Mouse (Mus musculus): ENCODE results near the gene Ccdc180. TPM values are rescaled to one million over a fixed set of nuclear protein-coding genes. Genes with fewer than 3 reads are reported as not detected.
A peak's percentile ranks its signal among the peaks of the same experiment; 100 is the strongest.

The Ccdc180 gene
- polyA plus RNA-seq, 1 experiment from 2014 or later, result 0.27 TPM

GRCm38 (mm10) chr4:45869021-45869815, 20.9 kb upstream of the Ccdc180 start:
- Histone ChIP-seq H3K4me3 (replicated peaks) (no peak overlapping the region), H3K36me3 (no peaks in the 10 kb centered on the region), H3K27me3 (replicated peaks) (no peaks in the 10 kb centered on the region), H3K4me2 (peak overlapping the region; percentile 22), H3K9me3 (replicated peaks) (no peaks in the 10 kb centered on the region), H3K4me1 (no peaks in the 10 kb centered on the region), H3K27ac (replicated peaks) (no peak overlapping the region), H3K9ac (replicated peaks) (no peak overlapping the region)
- WGBS, result 38% methylated on average over 24 of the region's 24 CpGs
- ATAC-seq (ENCODE audit: low FRiP score), result no peak

- no peak overlapping the region for H3K4me2 ChIP-seq
- no peaks in the 10 kb centered on the region for H3K27me3 ChIP-seq (replicated peaks)
- WGBS, result 100% methylated on average over 1 of the region's 2 CpGs
- H3K9me3 ChIP-seq (replicated peaks), result no peaks in the 10 kb centered on the region
- no peak overlapping the region for H3K27ac ChIP-seq (replicated peaks)
- no peaks in the 10 kb centered on the region for H3K4me1 ChIP-seq
- no peak overlapping the region for H3K4me3 ChIP-seq (replicated peaks)
- no peak overlapping the region for H3K9ac ChIP-seq (replicated peaks)
- no peaks in the 10 kb centered on the region for H3K36me3 ChIP-seq
- no peak for ATAC-seq (ENCODE audit: low FRiP score)
Observed at GRCm38 (mm10) chr4:45872147-45872546, 18.0 kb upstream of the Ccdc180 start.

GRCm38 (mm10) chr4:45878929-45879328, 11.2 kb upstream of the Ccdc180 start:
- no peak overlapping the region for H3K4me3 ChIP-seq (replicated peaks)
- H3K4me2 ChIP-seq, result no peak overlapping the region
- H3K27me3 ChIP-seq (replicated peaks), result no peaks in the 10 kb centered on the region
- H3K9me3 ChIP-seq (replicated peaks), result no peaks in the 10 kb centered on the region
- no peak overlapping the region for H3K27ac ChIP-seq (replicated peaks)
- no peaks in the 10 kb centered on the region for H3K4me1 ChIP-seq
- WGBS, result 37% methylated on average over 5 of the region's 5 CpGs
- no peaks in the 10 kb centered on the region for H3K36me3 ChIP-seq
- no peak overlapping the region for H3K9ac ChIP-seq (replicated peaks)
- ATAC-seq (ENCODE audit: low FRiP score), result no peak

- Histone ChIP-seq H3K9me3 (replicated peaks) (no peaks in the 10 kb centered on the region), H3K4me2 (no peak overlapping the region), H3K36me3 (no peaks in the 10 kb centered on the region), H3K27me3 (replicated peaks) (no peaks in the 10 kb centered on the region), H3K9ac (replicated peaks) (no peak overlapping the region), H3K4me3 (replicated peaks) (no peak overlapping the region), H3K4me1 (no peaks in the 10 kb centered on the region), H3K27ac (replicated peaks) (no peak overlapping the region)
- ATAC-seq (ENCODE audit: low FRiP score), result no peak
- WGBS, result 90% methylated on average over 9 of the region's 9 CpGs
Observed at GRCm38 (mm10) chr4:45882521-45882920, 7.6 kb upstream of the Ccdc180 start.

- Histone ChIP-seq H3K4me1 (no peaks in the 10 kb centered on the region), H3K4me3 (replicated peaks) (no peak overlapping the region), H3K9ac (replicated peaks) (no peak overlapping the region), H3K27me3 (replicated peaks) (no peaks in the 10 kb centered on the region), H3K36me3 (no peaks in the 10 kb centered on the region), H3K9me3 (replicated peaks) (no peaks in the 10 kb centered on the region), H3K4me2 (no peak overlapping the region), H3K27ac (replicated peaks) (no peak overlapping the region)
- WGBS, result 93% methylated on average over 16 of the region's 16 CpGs
- no peak for ATAC-seq (ENCODE audit: low FRiP score)
Observed at GRCm38 (mm10) chr4:45883250-45883649, 6.9 kb upstream of the Ccdc180 start.

GRCm38 (mm10) chr4:45889487-45889886, 616 bp upstream of the Ccdc180 start:
- Histone ChIP-seq H3K27ac (replicated peaks) (no peak overlapping the region), H3K9ac (replicated peaks) (no peak overlapping the region), H3K4me2 (no peak overlapping the region), H3K4me1 (peaks cover 7% of the 10 kb centered on the region), H3K9me3 (replicated peaks) (no peaks in the 10 kb centered on the region), H3K27me3 (replicated peaks) (no peaks in the 10 kb centered on the region), H3K36me3 (no peaks in the 10 kb centered on the region), H3K4me3 (replicated peaks) (no peak overlapping the region)
- WGBS, result 56% methylated on average over 6 of the region's 6 CpGs
- no peak for ATAC-seq (ENCODE audit: low FRiP score)

- no peak for ATAC-seq (ENCODE audit: low FRiP score)
- Histone ChIP-seq H3K4me3 (replicated peaks) (no peak overlapping the region), H3K9ac (replicated peaks) (no peak overlapping the region), H3K4me1 (0 out of 2 replicates have a peak, but pooled peaks cover 2% of the 10 kb centered on the region), H3K27me3 (replicated peaks) (0 out of 2 replicates have a peak, but pooled peaks cover 2% of the 10 kb centered on the region), H3K9me3 (replicated peaks) (no peaks in the 10 kb centered on the region), H3K27ac (replicated peaks) (no peak overlapping the region), H3K36me3 (no peaks in the 10 kb centered on the region), H3K4me2 (no peak overlapping the region)
- WGBS, result 12% methylated on average over 16 of the region's 16 CpGs
Observed at GRCm38 (mm10) chr4:45896425-45897081, 6.5 kb downstream of the Ccdc180 start.

- Histone ChIP-seq H3K36me3 (no peaks in the 10 kb centered on the region), H3K4me2 (no peak overlapping the region), H3K9me3 (replicated peaks) (no peaks in the 10 kb centered on the region), H3K27ac (replicated peaks) (no peak overlapping the region), H3K4me3 (replicated peaks) (no peak overlapping the region), H3K27me3 (replicated peaks) (0 out of 2 replicates have a peak, but pooled peaks cover 2% of the 10 kb centered on the region), H3K4me1 (0 out of 2 replicates have a peak, but pooled peaks cover 2% of the 10 kb centered on the region), H3K9ac (replicated peaks) (no peak overlapping the region)
- WGBS, result 70% methylated on average over 5 of the region's 5 CpGs
- ATAC-seq (ENCODE audit: low FRiP score), result no peak
Observed at GRCm38 (mm10) chr4:45898413-45898812, 8.3 kb downstream of the Ccdc180 start.

- H3K4me2 ChIP-seq, result no peak overlapping the region
- H3K9me3 ChIP-seq (replicated peaks), result no peaks in the 10 kb centered on the region
- H3K36me3 ChIP-seq, result no peaks in the 10 kb centered on the region
- no peak overlapping the region for H3K27ac ChIP-seq (replicated peaks)
- H3K4me1 ChIP-seq, result no peaks in the 10 kb centered on the region
- no peaks in the 10 kb centered on the region for H3K27me3 ChIP-seq (replicated peaks)
- H3K4me3 ChIP-seq (replicated peaks), result no peak overlapping the region
- WGBS, result 94% methylated on average over 13 of the region's 13 CpGs
- no peak overlapping the region for H3K9ac ChIP-seq (replicated peaks)
- no peak for ATAC-seq (ENCODE audit: low FRiP score)
Observed at GRCm38 (mm10) chr4:45909256-45909655, 19.2 kb downstream of the Ccdc180 start.

GRCm38 (mm10) chr4:45909924-45910323, 19.8 kb downstream of the Ccdc180 start:
- no peak overlapping the region for H3K27ac ChIP-seq (replicated peaks)

GRCm38 (mm10) chr4:45911256-45911655, 21.2 kb downstream of the Ccdc180 start:
- H3K4me2 ChIP-seq, result no peak overlapping the region
- H3K4me3 ChIP-seq (replicated peaks), result no peak overlapping the region
- no peaks in the 10 kb centered on the region for H3K9me3 ChIP-seq (replicated peaks)
- WGBS, result 90% methylated on average over 5 of the region's 5 CpGs
- H3K27ac ChIP-seq (replicated peaks), result no peak overlapping the region
- no peaks in the 10 kb centered on the region for H3K4me1 ChIP-seq
- H3K9ac ChIP-seq (replicated peaks), result no peak overlapping the region
- no peak for ATAC-seq (ENCODE audit: low FRiP score)
- no peaks in the 10 kb centered on the region for H3K36me3 ChIP-seq
- no peaks in the 10 kb centered on the region for H3K27me3 ChIP-seq (replicated peaks)

More at GRCm38 (mm10) chr4:45909924-45910323, 19.8 kb downstream of the Ccdc180 start:
- Histone ChIP-seq H3K27me3 (replicated peaks) (no peaks in the 10 kb centered on the region), H3K4me2 (no peak overlapping the region), H3K4me1 (no peaks in the 10 kb centered on the region), H3K4me3 (replicated peaks) (no peak overlapping the region), H3K36me3 (no peaks in the 10 kb centered on the region), H3K9ac (replicated peaks) (no peak overlapping the region), H3K9me3 (replicated peaks) (no peaks in the 10 kb centered on the region)
- 80% methylated on average over 4 of the region's 4 CpGs for WGBS
- ATAC-seq (ENCODE audit: low FRiP score), result no peak

GRCm38 (mm10) chr4:45911876-45912275, 21.8 kb downstream of the Ccdc180 start:
- 93% methylated on average over 4 of the region's 4 CpGs for WGBS

More at GRCm38 (mm10) chr4:45911876-45912275, 21.8 kb downstream of the Ccdc180 start:
- no peaks in the 10 kb centered on the region for H3K36me3 ChIP-seq
- no peak overlapping the region for H3K4me2 ChIP-seq
- no peak overlapping the region for H3K4me3 ChIP-seq (replicated peaks)
- no peaks in the 10 kb centered on the region for H3K9me3 ChIP-seq (replicated peaks)
- H3K27me3 ChIP-seq (replicated peaks), result no peaks in the 10 kb centered on the region
- H3K4me1 ChIP-seq, result no peaks in the 10 kb centered on the region
- no peak overlapping the region for H3K9ac ChIP-seq (replicated peaks)
- ATAC-seq (ENCODE audit: low FRiP score), result no peak
- no peak overlapping the region for H3K27ac ChIP-seq (replicated peaks)
